Mouse (Mus musculus) lung, embryonic 16.5 days (tissue): Measurements from ENCODE around the gene Hexim1. TPM values are rescaled to one million over a fixed set of nuclear protein-coding genes. Genes with fewer than 3 reads are reported as not detected.

Experiments used
- ATAC-seq: fragments of 200-750 bp; cut with Nextera tagmentation; 2 replicates; pipeline ENCODE4 v1.8.0; 2017; ENCODE audit warnings: low read depth, mild to moderate bottlenecking, moderate library complexity
- H3K27ac ChIP-seq: fragments of 300-500 bp; sonication (generic); 2 replicates; pipeline ENCODE4 v1.5.1; 2014; ENCODE audit warnings: mild to moderate bottlenecking, control low read depth, low read length
- H3K27me3 ChIP-seq: fragments of 300-500 bp; sonication (generic); 2 replicates; pipeline ENCODE4 v1.6.1; 2014; ENCODE audit warnings: low read depth, low read length, mixed read lengths; ENCODE audit not compliant: control insufficient read depth, insufficient read depth
- H3K36me3 ChIP-seq: fragments of 300-500 bp; sonication (generic); 2 replicates; pipeline ENCODE4 v1.6.1; 2014; ENCODE audit warnings: low read length; ENCODE audit not compliant: control insufficient read depth, insufficient read depth
- H3K4me1 ChIP-seq: fragments of 300-500 bp; sonication (generic); replicated peaks from 2 replicates; pipeline ENCODE4 v1.6.1; 2014; ENCODE audit warnings: low read length, mixed read lengths; ENCODE audit not compliant: control insufficient read depth, insufficient read depth
- H3K4me2 ChIP-seq: fragments of 300-500 bp; sonication (generic); 2 replicates; pipeline ENCODE4 v1.6.1; 2014; ENCODE audit warnings: low read depth, low read length, control low read depth
- H3K4me3 ChIP-seq: fragments of 300-500 bp; sonication (generic); 2 replicates; pipeline ENCODE4 v1.5.1; 2014; ENCODE audit warnings: mild to moderate bottlenecking, low read length, control low read depth
- H3K9ac ChIP-seq: fragments of 300-500 bp; sonication (generic); 2 replicates; pipeline ENCODE4 v1.6.1; 2014; ENCODE audit warnings: low read length, control low read depth
- H3K9me3 ChIP-seq: fragments of 300-500 bp; sonication (generic); 2 replicates; pipeline ENCODE4 v1.6.1; 2016; ENCODE audit warnings: low read length; ENCODE audit not compliant: control insufficient read depth
- WGBS: fragments of 180-500 bp; shearing (Covaris S2); extraction: QIAGEN DNeasy Blood & Tissue Kit; methylation state at CpG from one replicate; pipeline ENCODE4 v1.1.7; 2014; 5-methylcytosine and 5-hydroxymethylcytosine counted together
- polyA plus RNA-seq: library from polyadenylated mRNA; unstranded; fragments of >200 nt; fragmentation: Nextera tagmentation; extraction: Ambion mirVana; gene quantifications from 2 replicates; pipeline ENCODE4 v1.2.1, GENCODE M21; 2015

The Hexim1 gene
- polyA plus RNA-seq, 1 experiment from 2014 or later, result 4.6 TPM

GRCm38 (mm10) chr11:103074796-103075323 is 41.2 kb upstream of the Hexim1 start:
- Histone ChIP-seq H3K9me3 (no peaks in the 10 kb centered on the region), H3K4me3 (no peak overlapping the region), H3K36me3 (no peaks in the 10 kb centered on the region), H3K27me3 (peaks cover under 1% of the 10 kb centered on the region; the same call in 1 of the 2 replicates), H3K27ac (no peak overlapping the region), H3K4me2 (peak overlapping the region; percentile 13), H3K4me1 (peaks cover 10% of the 10 kb centered on the region), H3K9ac (no peak overlapping the region)
- WGBS, result 8% methylated on average over 10 of the region's 10 CpGs
- ATAC-seq, result peak; percentile 64

DNA sequence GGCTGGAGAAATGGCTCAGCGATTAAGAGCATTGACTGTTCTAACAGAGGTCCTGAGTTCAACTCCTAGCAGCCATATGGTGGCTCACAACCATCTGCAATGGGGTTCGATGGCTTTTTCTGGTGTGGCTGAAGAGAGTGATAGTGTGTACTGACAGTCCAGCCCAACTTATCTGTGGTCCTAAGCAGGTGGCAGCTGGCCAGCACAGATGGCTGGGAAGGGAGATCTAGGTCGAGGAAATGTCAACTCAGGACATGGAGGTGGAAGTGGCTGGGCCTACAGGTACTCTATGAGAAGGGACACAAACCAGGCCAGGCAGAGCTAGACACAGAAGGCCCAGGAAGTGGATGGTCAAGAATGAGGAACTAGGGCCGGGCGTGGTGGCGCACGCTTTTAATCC is 40.0 kb upstream of the Hexim1 start:
- H3K4me1 ChIP-seq, result peaks cover 18% of the 10 kb centered on the region
- H3K9ac ChIP-seq, result no peak overlapping the region
- WGBS, result 81% methylated on average over 7 of the region's 7 CpGs
- no peaks in the 10 kb centered on the region for H3K9me3 ChIP-seq
- no peak overlapping the region for H3K27ac ChIP-seq
- ATAC-seq, result no peak
- H3K4me2 ChIP-seq, result no peak overlapping the region
- H3K36me3 ChIP-seq, result no peaks in the 10 kb centered on the region
- peaks cover 10% of the 10 kb centered on the region for H3K27me3 ChIP-seq
- no peak overlapping the region for H3K4me3 ChIP-seq

DNA sequence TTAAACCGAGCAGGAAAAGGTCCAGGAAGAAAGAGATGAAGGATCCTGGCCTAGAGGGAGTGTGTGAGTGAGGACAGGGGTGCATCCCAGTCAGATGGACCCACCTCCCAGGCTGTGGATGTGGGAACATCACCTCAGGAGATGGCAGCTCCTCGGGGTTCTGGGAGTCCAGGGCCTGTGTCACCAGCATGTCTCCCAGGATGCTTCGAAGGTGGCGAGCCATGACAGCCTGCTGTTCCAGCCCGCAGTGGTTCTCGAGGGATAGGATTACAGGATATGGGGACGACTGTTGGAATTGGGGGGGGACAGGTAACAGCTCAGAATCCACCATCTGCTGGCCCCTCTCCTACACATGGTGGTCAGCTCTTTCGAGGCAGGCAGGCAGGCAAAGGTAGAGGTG is 39.5 kb upstream of the Hexim1 start:
- no peaks in the 10 kb centered on the region for H3K36me3 ChIP-seq
- H3K4me1 ChIP-seq, result peaks cover 18% of the 10 kb centered on the region
- H3K4me2 ChIP-seq, result no peak overlapping the region
- WGBS, result 77% methylated on average over 8 of the region's 8 CpGs
- H3K9me3 ChIP-seq, result no peaks in the 10 kb centered on the region
- no peak overlapping the region for H3K9ac ChIP-seq
- no peak overlapping the region for H3K27ac ChIP-seq
- ATAC-seq, result no peak
- H3K4me3 ChIP-seq, result no peak overlapping the region
- H3K27me3 ChIP-seq, result peaks cover 16% of the 10 kb centered on the region

- ATAC-seq, result no peak
- Histone ChIP-seq H3K9me3 (no peaks in the 10 kb centered on the region), H3K27ac (no peak overlapping the region), H3K4me3 (no peak overlapping the region), H3K9ac (no peak overlapping the region), H3K36me3 (no peaks in the 10 kb centered on the region), H3K4me2 (no peak overlapping the region), H3K27me3 (peaks cover 17% of the 10 kb centered on the region), H3K4me1 (peaks cover 18% of the 10 kb centered on the region)
- WGBS, result 77% methylated on average over 11 of the region's 11 CpGs
Observed at GRCm38 (mm10) chr11:103078131-103078530, 37.9 kb upstream of the Hexim1 start.

GRCm38 (mm10) chr11:103080323-103081091 is 35.5 kb upstream of the Hexim1 start:
- peaks cover 17% of the 10 kb centered on the region for H3K27me3 ChIP-seq
- 3% methylated on average over 43 of the region's 43 CpGs for WGBS
- H3K4me3 ChIP-seq, result peak overlapping the region; percentile 34
- H3K9me3 ChIP-seq, result no peaks in the 10 kb centered on the region
- H3K9ac ChIP-seq, result peak overlapping the region; percentile 57
- peaks cover 7% of the 10 kb centered on the region for H3K4me1 ChIP-seq
- peak; percentile 61 for ATAC-seq
- peak overlapping the region; percentile 49 for H3K4me2 ChIP-seq
- H3K36me3 ChIP-seq, result no peaks in the 10 kb centered on the region
- no peak overlapping the region for H3K27ac ChIP-seq

GRCm38 (mm10) chr11:103081631-103082030 is 34.4 kb upstream of the Hexim1 start:
- ATAC-seq, result no peak
- H3K4me1 ChIP-seq, result peaks cover 7% of the 10 kb centered on the region
- no peaks in the 10 kb centered on the region for H3K9me3 ChIP-seq
- peaks cover 17% of the 10 kb centered on the region for H3K27me3 ChIP-seq
- no peak overlapping the region for H3K4me3 ChIP-seq
- no peak overlapping the region for H3K27ac ChIP-seq
- no peaks in the 10 kb centered on the region for H3K36me3 ChIP-seq
- 61% methylated on average over 6 of the region's 6 CpGs for WGBS
- H3K4me2 ChIP-seq, result no peak overlapping the region
- H3K9ac ChIP-seq, result no peak overlapping the region

DNA sequence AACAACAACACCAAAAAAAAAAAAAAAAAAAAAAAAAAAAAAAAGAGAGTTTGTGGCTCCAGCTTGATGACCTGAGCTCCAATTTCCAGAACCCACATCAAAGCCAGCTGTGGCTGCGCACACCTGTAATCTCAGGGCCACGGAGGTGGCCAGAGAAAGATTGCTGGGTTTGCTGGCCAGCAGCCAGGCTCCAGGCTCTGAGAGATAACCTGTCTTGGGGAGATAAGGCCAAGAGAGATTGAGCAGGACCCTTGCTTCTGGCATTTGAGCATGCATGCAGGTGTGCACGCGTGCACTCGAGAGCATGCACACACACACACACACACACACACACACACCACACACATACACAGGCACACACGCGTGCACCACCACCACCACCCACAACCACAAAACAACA is 22.7 kb upstream of the Hexim1 start:
- no peak for ATAC-seq
- H3K27ac ChIP-seq, result no peak overlapping the region
- peaks cover 16% of the 10 kb centered on the region for H3K4me1 ChIP-seq
- H3K4me2 ChIP-seq, result no peak overlapping the region
- H3K9me3 ChIP-seq, result no peaks in the 10 kb centered on the region
- no peak overlapping the region for H3K9ac ChIP-seq
- H3K27me3 ChIP-seq, result no peaks in the 10 kb centered on the region
- WGBS, result 86% methylated on average over 7 of the region's 7 CpGs
- H3K36me3 ChIP-seq, result no peaks in the 10 kb centered on the region
- H3K4me3 ChIP-seq, result no peak overlapping the region

GRCm38 (mm10) chr11:103093862-103094833 is 21.9 kb upstream of the Hexim1 start:
- H3K9me3 ChIP-seq, result no peaks in the 10 kb centered on the region
- peaks cover 16% of the 10 kb centered on the region for H3K4me1 ChIP-seq
- WGBS, result 64% methylated on average over 20 of the region's 20 CpGs
- no peak overlapping the region for H3K4me2 ChIP-seq
- ATAC-seq, result peak; percentile 31; the same call in 1 of the 2 replicates
- H3K9ac ChIP-seq, result peak overlapping the region; percentile 32; the same call in 1 of the 2 replicates
- H3K27ac ChIP-seq, result no peak overlapping the region
- H3K36me3 ChIP-seq, result no peaks in the 10 kb centered on the region
- H3K4me3 ChIP-seq, result no peak overlapping the region
- H3K27me3 ChIP-seq, result no peaks in the 10 kb centered on the region
